Mouse (Mus musculus) ES-E14 (cell line): ENCODE measurements around the gene Gm525. TPM values are rescaled to one million over a fixed set of nuclear protein-coding genes. Genes with fewer than 3 reads are reported as not detected.
"Not testable (repeated sequence)": the region's sequence is repeated elsewhere in the genome, so short reads cannot be mapped to it uniquely, and the experiment has no call there.

Experiments
- DNase-seq: peaks from one replicate; pipeline ENCODE4 v3.0.0-alpha.2; 2013; ENCODE audit warnings: low read depth, low spot score
- H3K27ac ChIP-seq: 2 replicates; pipeline ENCODE4 v1.5.1; 2012; ENCODE audit warnings: low read depth, mild to moderate bottlenecking, low read length, moderate library complexity, mixed read lengths; ENCODE audit not compliant: poor library complexity, insufficient read depth, severe bottlenecking
- H3K36me3 ChIP-seq: 2 replicates; pipeline ENCODE4 v1.6.1; 2012; ENCODE audit warnings: mild to moderate bottlenecking, low read length, moderate library complexity, mixed read lengths; ENCODE audit not compliant: control insufficient read depth, poor library complexity, insufficient read depth, severe bottlenecking
- H3K4me1 ChIP-seq, 2 experiments: fragments of 150-350 bp in 1 of 2; sonication (generic) in 1 of 2; 2 replicates each; pipeline ENCODE4 v1.6.1; 2012; ENCODE audit warnings: low read length in 2 of 2, mild to moderate bottlenecking in 1 of 2, mixed read lengths in 1 of 2; ENCODE audit not compliant: control insufficient read depth in 2 of 2, insufficient read depth in 2 of 2, poor library complexity in 1 of 2
- H3K4me3 ChIP-seq, 2 experiments: fragments of 150-350 bp in 1 of 2; sonication (generic) in 1 of 2; 2 replicates each; pipeline ENCODE4 v1.5.1; 2012; ENCODE audit warnings: low read length in 2 of 2, low read depth in 1 of 2, mild to moderate bottlenecking in 1 of 2, mixed read lengths in 1 of 2; ENCODE audit not compliant: insufficient read depth in 1 of 2, poor library complexity in 1 of 2, severe bottlenecking in 1 of 2
- H3K9ac ChIP-seq: 2 replicates; pipeline ENCODE4 v1.6.1; 2012; ENCODE audit warnings: low read depth, mild to moderate bottlenecking, low read length, mixed read lengths; ENCODE audit not compliant: poor library complexity, insufficient read depth, severe bottlenecking
- H3K9me3 ChIP-seq: fragments of 150-350 bp; sonication (generic); 2 replicates; pipeline ENCODE4 v1.6.1; 2012; ENCODE audit warnings: low read depth, mild to moderate bottlenecking, low read length; ENCODE audit not compliant: control insufficient read depth, insufficient read depth
- CHD2 ChIP-seq: IDR thresholded peaks from 2 replicates; pipeline ENCODE4 v1.6.1; 2014; ENCODE audit warnings: mild to moderate bottlenecking, low read depth, low read length, inconsistent platforms
- HCFC1 ChIP-seq: IDR thresholded peaks from 2 replicates; pipeline ENCODE4 v1.6.1; 2012; ENCODE audit warnings: low read length, inconsistent platforms, borderline replicate concordance; ENCODE audit not compliant: insufficient read depth
- MAFK ChIP-seq: IDR thresholded peaks from 2 replicates; pipeline ENCODE4 v1.6.1; 2014; ENCODE audit warnings: mild to moderate bottlenecking, low read depth, low read length, inconsistent platforms; ENCODE audit not compliant: insufficient read depth
- ZC3H11A ChIP-seq: IDR thresholded peaks from 2 replicates; pipeline ENCODE4 v1.6.1; 2012; ENCODE audit warnings: low read depth, mild to moderate bottlenecking, inconsistent platforms, low read length, borderline replicate concordance
- ZNF384 ChIP-seq: IDR thresholded peaks from 2 replicates; pipeline ENCODE4 v1.6.1; 2012; ENCODE audit warnings: low read depth, low read length, inconsistent platforms
- in situ Hi-C, 2 experiments: fragments of 600-800 bp; cut with MboI; formaldehyde crosslinking; loops; one replicate each; pipeline ENCODE4 v1.15.1; 2025; ENCODE audit warnings: low sequenced_read_pairs in 2 of 2, inconsistent platforms in 1 of 2; ENCODE audit not compliant: unreplicated experiment in 2 of 2
- total RNA-seq: library from RNA; depleted of rRNA; stranded (reverse); fragments of 300-350 nt; gene quantifications from 2 replicates; pipeline ENCODE4 v1.2.3, GENCODE M21; 2012

Gene Gm525
- total RNA-seq, 1 experiment, result 5.9 TPM

DNA sequence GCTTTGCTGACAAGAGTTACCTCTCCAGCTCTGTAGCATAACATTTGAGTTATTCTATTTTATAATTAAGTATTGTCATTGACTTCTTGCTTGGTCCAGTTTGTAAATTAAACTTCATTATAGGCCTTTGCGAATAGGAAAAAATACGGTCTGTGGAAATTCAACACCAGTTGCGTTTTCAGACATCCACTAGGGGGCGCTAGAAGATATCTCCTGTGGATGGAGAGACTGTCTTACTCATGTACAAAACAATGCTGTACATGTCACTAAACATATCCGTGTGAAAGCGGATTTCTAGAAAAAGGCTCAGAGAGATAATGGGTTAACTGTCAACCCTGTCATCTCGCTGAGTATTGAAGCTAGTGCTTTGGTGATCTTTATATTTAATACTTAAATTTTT lies 11.0 kb downstream of the Gm525 start:
- Histone ChIP-seq H3K27ac (no peak overlapping the region), H3K4me1 (peaks cover 3 to 5% of the 10 kb centered on the region in 2 experiments; a peak in 2 of 4 replicates), H3K9ac (no peak overlapping the region), H3K36me3 (no peaks in the 10 kb centered on the region), H3K9me3 (no peaks in the 10 kb centered on the region), H3K4me3 (no peak overlapping the region)
- TF ChIP-seq ZC3H11A (peak; percentile 47; the same call in 1 of the 2 replicates), CHD2 (no peak), HCFC1 (no peak)
- DNase-seq, result peak; percentile 50
- in situ Hi-C loops, result no loop called here

DNA sequence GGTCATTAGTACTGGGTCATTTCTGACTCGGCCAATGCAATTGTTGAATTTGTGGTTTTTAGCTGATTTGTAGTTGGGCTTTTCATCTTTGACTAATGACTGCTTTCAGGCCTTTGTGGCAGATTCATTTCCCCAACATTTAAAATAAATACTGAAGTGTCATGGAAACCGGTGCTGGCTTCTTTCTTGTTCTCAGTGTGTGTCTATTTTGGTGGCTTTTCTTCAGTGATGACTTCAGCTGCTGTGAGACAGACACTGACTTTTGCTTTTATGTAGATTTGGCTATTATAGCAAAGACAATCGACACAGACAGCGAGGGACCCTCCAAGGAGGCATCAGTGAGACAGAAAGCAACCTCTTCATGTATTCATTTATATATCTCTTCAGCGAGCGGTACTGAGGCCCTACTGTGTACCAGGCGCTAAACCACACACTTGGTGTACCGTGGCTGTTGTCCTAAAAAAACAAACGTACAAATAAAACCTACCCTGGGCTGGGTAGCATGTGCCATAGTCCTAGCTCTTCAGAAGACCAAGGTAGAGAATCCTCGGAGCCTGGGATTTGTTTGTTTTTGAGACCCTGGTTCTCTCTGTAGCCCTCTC lies 12.7 kb downstream of the Gm525 start:
- no peak for TF ChIP-seq ZNF384
- TF ChIP-seq ZC3H11A, result no peak
- TF ChIP-seq CHD2, result no peak
- no peak for TF ChIP-seq MAFK
- no peak for TF ChIP-seq HCFC1
- Histone ChIP-seq H3K4me3 (no peak overlapping the region), H3K4me1 (peaks cover under 1 to 2% of the 10 kb centered on the region in 2 experiments; a peak in 2 of 4 replicates), H3K9me3 (no peaks in the 10 kb centered on the region), H3K36me3 (no peaks in the 10 kb centered on the region), H3K9ac (no peak overlapping the region), H3K27ac (no peak overlapping the region)
- in situ Hi-C loops, result no loop called here
- DNase-seq, result no peak

DNA sequence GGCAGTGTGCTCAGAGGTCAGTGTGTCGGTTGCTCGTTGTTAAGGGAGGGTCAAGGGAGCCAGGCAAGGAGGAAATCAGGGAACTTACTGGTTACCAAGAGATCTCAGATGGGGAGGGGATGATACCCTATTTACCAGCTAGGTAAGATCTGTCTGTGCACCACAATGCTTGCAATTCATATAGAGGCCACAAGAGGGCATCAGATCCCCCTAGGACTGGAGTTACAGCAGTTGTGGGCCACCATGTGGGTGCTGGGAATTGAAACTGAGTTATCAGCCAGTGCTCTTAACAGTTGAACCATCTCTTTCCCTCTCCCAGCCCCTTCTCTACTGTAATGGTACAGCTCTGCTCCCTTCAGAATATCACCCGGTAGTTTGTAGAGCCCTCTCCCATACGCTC lies 15.1 kb downstream of the Gm525 start:
- Histone ChIP-seq H3K9ac (no peak overlapping the region), H3K4me1 (no peaks in the 10 kb centered on the region), H3K4me3 (no peak overlapping the region), H3K36me3 (no peaks in the 10 kb centered on the region), H3K27ac (no peak overlapping the region), H3K9me3 (no peaks in the 10 kb centered on the region)
- peak; percentile 42; the same call in 1 of the 2 replicates for TF ChIP-seq ZC3H11A
- no peak for TF ChIP-seq MAFK
- peak; percentile 73; the same call in 1 of the 2 replicates for TF ChIP-seq ZNF384
- in situ Hi-C loops, result no loop called here
- peak; percentile 36 for DNase-seq

- not testable (repeated sequence) for H3K4me3 ChIP-seq, H3K4me1 ChIP-seq, H3K9me3 ChIP-seq, H3K36me3 ChIP-seq, H3K9ac ChIP-seq, H3K27ac ChIP-seq, DNase-seq
- in situ Hi-C loops, result loop anchor here in 1 of 2 experiments (10.0 kb wide), 1 partner anchor 214 kb away; the partner anchor contains the start of gene Nog
Observed at GRCm38 (mm10) chr11:89090359-89090758, 16.7 kb downstream of the Gm525 start.

DNA sequence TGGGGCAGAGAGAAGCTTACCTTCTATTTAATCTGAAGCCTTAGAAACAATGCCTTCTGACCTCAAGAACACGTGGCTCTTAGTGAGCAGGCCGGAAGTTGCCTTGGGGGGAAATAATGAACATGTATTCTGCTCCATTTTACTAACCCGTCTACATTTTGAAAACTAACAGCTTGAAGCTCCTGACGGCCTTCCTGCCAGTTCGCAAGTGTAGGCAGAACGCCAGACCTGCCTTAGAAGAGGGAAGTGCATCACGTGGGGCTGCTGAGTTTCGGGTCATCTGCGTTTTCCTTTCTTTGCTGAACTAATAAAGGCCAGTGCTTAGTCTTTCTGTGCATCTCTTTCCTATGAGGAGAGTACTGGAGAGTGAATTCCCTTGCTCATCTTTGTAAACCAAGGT lies 19.1 kb downstream of the Gm525 start:
- no peak for DNase-seq
- Histone ChIP-seq H3K9ac (no peak overlapping the region), H3K36me3 (no peaks in the 10 kb centered on the region), H3K9me3 (no peaks in the 10 kb centered on the region), H3K4me3 (no peak overlapping the region), H3K27ac (no peak overlapping the region), H3K4me1 (no peaks in the 10 kb centered on the region)
- TF ChIP-seq ZC3H11A (no peak), ZNF384 (no peak), HCFC1 (no peak), MAFK (no peak), CHD2 (no peak)
- in situ Hi-C loops, result loop anchor here in 1 of 2 experiments (10.0 kb wide), 1 partner anchor 212 kb away; the partner anchor contains the start of gene Nog
